Mouse (Mus musculus) ES-Bruce4 (cell line): ENCODE measurements around the gene Tra2b.

ENCODE experiments used
- CTCF ChIP-seq: IDR thresholded peaks from one replicate; pipeline ENCODE4 v1.8.1; 2011; ENCODE audit warnings: low read depth, low read length
- EP300 ChIP-seq: IDR thresholded peaks from 2 replicates; pipeline ENCODE4 v1.6.1; 2011; ENCODE audit warnings: low read depth, low read length; ENCODE audit not compliant: insufficient read depth
- POLR2A ChIP-seq: IDR thresholded peaks from one replicate; pipeline ENCODE4 v1.8.1; 2011; ENCODE audit warnings: low read length; ENCODE audit not compliant: insufficient read depth

- TF ChIP-seq POLR2A: no peak
- no peak for TF ChIP-seq CTCF
- no peak for TF ChIP-seq EP300
Observed at GRCm38 (mm10) chr16:22238928-22239620, 26.7 kb downstream of the Tra2b start.
